Mouse (Mus musculus) cerebellum, adult 11-12 months (tissue): Measurements from ENCODE around the gene Fads3.

Experiments
- DNase-seq: peaks from one replicate; pipeline ENCODE4 v3.0.0; 2022

The Fads3 gene

DNA sequence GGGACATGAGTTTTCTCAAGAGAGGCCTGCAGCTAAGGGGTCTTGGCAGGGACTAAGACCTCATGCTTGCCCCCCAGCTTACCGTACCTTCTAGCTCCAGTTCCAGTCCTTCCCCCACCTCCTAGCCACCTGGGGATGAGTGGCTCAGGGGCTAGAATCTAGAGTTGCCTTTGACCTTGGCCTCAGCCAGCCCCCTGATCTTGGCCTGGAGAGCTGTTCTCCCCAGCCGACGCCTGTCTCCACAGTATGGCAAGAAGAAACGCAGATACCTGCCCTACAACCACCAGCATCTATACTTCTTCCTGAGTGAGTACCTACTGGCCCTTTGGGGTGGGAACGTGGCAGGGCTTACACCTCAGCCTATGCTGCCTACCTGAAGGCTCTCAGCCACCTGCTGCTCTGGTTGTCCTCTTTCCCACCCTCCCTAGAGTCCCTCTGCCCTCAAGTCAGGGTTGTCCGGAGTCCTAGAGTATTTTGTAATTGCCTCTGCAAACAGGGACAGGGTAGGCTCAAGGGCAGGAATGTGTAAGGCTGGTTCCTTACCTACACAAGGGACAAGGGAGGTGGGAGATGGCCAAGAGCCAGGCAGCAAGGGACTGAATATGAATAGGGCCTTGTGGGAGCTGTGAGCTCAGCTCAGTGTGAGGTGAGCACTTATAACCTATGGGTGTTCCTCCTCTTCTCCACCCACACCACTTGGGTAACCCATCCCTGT, 13.1 kb downstream of the Fads3 start:
- no peak for DNase-seq

DNA sequence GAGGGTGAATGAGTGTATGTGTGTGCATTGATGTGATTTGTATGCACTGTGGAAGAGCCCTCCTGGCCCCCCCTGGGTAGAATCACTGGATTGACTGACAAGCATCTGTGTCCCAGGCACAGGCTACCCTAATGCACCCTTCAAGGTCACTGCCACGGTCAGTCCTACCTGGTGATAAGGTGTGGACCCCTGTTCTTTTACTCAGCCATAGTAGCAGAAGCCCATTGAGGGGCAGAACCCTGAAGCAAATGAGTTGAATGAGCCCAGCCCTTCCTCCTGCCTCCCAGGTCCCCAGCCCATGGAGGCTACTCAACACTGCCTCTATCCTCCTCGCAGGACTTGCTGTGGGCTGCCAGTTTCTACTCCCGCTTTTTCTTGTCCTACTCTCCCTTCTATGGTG, 13.9 kb downstream of the Fads3 start:
- no peak for DNase-seq

DNA sequence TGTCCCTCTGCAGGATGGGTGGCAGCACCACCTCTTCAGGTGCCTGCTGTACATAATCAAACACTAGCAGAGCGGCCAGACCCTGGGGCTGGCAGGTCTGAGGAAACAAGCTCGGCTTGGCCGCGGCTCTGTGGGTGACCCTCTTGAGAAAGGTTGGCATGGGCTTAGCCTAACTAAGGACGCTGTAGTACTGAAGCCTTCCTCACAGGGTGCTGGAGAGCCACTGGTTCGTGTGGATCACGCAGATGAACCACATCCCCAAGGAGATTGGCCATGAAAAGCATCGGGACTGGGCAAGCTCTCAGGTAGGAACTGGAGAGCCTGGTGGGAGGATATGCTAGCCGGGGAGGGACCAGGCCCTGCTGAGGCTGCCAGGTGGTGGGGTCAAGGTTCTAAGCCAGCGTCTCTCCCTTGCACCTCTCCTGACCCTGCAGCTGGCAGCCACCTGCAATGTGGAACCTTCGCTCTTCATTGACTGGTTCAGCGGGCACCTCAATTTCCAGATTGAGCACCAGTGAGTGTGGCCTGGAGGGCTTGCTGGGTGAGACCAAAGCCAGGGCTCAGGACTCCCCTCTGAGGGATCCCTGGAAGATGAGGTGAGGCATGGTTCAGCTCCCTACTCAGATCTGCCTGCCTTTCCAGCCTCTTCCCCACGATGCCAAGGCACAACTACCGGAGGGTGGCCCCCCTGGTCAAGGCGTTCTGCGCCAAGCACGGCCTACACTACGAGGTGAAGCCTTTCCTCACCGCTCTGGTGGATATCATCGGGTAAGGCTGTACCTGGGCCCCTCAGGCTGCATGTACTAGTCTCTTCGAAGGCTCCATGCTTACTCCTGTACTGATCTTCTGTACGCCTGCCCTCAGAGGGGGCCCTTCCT, 14.7 kb downstream of the Fads3 start:
- no peak for DNase-seq

DNA sequence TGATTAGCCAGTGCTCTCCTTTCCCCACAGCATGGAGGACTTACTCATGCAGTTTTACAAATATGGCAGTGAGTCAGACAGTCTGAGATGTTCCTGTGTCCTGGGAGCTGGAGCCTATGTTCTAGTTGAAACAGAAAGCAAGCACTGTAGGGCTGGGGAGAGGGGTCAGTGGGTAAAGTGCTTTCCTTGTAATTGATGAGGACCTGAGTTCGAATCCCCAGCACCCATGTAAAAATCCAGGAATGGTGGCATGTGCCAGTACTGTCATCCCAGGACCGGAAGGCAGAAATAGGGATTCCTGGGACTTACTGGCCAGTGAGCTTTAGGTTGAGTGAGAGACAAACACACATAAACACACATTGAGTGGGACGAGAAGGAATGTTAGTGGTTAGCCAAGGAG, 15.3 kb downstream of the Fads3 start:
- DNase-seq: no peak

DNA sequence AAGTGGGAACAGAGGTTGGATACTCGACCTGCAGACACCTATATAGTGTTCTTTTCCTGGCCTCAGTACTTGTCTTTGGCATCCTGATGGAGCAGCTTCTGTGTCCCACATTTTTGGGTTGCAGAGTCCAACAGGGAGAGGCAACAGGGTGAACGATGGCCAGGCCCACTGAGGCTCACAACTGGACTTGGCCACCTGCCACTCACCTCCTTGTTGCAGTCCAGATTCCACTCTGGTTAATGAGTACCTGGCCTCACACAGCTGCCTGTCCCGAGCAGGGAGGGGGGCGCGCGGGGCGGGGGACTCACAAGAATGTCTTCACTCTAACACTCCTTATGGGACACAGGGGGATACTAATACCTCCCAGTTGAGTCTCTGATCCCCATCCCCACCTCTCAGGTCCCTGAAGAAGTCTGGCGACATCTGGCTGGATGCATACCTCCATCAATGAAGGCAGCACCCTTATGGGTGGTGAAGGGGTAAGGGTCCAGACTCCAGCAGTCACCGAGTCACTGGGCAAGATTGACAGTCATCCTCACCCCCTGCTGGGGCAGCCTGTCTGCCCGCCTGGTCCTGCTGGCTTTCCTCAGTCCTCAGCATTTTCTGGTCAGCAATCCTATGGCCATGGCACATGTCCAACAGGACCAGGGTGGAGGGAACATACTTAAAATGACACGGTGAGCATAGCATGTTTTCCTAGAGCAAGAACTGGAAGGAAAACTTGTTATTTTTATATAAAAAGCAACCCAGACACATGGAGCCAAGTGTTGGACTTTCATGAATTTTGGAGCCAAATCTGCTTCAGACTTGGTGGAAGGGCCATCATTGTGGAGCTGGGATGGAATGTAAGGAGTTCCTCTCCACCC, 16.4 kb downstream of the Fads3 start:
- DNase-seq: no peak

DNA sequence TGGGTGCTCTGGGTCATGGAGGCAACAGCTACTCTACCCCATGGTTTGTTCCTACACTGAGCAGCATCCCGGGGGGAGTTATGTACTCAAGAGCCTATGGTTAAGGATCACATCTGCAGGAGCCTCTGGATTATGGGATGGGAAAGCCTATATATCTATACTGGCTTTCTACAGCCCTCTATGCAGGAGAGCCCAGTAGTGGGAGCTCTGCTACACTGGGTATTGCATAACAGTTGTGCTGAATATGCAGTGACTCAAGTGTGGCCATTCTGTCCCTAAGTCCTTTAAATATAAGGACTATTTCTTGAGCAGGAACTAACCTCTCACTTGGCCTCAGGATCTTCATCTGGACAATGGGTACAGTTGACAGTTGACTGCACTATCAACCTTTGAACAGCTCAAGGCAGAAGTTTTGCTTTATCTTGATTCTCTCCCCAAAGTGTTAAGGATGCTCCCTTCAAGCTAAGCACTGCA, 17.0 kb downstream of the Fads3 start:
- no peak for DNase-seq

DNA sequence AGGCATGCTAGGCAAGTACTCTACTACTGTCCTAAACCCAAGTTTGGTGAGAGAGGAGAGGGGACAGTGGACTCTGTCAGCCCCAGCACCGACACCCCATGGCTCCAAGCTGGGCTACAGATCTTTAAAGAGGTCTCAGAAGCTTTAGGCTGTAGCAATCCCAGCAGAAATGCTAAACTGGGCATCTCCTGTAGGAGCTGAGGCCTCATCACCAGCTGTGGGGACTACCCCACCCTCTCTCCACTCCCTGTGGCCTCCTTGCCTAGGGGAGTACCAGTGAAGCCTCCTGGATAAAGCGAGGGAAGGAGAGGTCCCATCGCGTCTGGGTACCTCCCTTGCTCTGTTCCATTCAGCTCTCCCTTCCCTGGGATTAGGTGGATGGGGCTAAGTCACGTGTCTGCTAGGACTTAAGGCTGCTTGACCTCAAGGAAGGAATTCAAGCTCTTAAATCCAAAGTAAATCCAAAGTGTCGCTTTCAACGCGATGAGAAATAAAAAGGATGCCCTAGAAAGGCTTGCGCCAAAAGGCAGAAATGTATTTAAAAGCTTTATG, 17.6 kb downstream of the Fads3 start:
- DNase-seq: no peak

DNA sequence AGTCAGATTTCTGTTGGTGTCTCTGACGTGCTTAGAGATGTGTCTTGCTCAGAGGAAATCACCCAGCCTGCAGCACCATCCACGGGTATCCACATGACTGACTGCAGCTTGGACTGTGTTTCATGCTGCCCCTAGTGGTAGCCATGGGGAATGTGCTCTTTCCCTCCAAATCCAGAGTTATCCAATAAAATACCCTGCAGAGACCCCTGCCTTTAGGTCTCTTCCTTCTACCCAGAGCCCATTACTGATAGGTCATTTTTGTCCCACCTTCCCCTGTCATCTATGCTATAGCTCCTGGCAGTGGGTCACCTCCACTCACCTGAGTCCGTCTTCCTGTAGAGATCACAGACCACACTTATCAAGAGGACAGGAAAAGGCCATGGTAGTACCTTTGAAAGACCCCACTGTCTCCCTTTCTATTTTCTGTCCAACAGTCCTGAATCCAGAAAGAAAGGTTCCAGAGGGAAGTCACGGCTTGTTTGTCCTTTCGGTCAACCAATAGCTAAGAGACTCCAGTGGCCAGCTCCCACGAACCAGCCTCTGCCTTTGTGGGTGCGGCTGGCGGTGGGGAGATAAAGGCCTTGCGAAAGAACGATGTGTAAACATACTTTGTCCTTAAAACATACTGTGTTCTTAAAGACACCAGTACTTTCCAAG, 18.7 kb downstream of the Fads3 start:
- peak; percentile 46 for DNase-seq

DNA sequence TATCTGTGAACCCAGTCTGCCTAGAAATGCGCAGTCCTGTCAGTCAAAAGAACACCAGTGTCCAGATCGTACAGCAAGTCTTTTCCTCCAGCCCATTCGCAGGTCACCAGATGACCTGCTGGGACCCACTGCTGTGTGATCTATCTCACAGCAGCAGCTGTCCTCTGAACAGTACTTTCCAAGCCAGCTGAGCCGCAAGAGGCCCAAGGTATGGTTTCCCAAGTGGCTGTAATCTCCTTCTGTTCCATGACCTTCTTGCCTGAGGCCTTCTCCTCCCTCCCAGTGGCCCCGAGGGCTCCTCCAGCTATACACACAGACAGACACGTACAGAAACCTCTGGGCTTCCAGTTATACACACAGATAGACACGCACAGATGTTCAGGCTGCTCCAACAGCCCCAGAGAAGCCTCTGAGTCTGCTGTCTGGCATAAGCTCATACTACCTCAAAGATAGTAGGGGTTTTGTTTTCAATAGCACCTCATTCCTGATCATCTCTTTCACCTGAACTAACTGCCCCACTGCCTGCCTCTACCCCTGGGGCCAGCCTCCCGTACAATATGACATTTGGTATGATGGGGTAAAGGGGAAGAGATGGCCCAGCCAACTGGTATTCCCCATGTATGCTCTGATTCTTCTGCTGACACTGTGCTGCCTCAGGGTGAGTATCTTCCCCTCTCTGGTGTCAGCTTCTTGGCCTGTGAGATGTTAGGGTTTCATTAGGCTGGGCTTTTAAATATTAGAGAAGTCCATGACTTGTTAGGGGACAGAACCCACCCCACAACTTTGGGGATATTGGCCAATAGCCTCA, 19.6 kb downstream of the Fads3 start:
- no peak for DNase-seq

DNA sequence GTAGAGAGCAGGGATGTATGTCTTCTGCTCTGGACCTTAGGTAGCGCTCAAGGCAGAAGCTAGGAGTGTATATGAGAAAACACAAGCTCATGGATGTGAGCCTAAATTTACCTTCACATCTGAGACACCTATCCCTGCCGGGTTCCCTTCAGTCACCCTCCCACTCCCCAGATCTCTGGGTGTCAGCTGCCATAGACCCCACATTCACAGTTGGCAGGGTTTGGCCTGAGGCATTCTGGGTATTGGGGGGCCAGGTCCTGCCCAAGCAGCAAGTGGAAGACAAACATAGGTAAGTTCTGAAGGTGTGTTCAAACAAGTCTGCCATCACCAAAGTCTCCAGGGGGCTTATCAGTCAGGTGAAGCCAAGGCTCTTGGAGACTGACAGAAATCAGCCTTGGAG, 20.3 kb downstream of the Fads3 start:
- no peak for DNase-seq

DNA sequence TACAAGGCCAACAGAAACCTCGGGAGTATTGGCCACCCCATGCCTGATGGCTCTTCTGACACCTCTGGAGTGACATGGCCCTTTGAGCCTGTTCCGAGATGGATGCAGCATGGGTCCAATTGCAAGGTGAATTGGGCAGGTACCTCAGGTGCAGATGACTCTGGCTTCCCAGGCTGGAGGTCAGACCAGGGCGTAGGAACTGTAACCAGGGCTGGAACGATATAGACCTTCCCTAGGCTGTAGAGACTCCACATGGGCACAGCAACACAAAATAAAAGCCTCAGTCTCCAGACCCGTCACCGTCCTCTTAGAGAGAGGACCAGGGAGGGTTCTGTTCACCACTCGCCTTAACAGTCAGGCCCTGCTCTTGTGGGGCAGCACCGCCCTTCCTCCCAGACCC, 20.9 kb downstream of the Fads3 start:
- no peak for DNase-seq

DNA sequence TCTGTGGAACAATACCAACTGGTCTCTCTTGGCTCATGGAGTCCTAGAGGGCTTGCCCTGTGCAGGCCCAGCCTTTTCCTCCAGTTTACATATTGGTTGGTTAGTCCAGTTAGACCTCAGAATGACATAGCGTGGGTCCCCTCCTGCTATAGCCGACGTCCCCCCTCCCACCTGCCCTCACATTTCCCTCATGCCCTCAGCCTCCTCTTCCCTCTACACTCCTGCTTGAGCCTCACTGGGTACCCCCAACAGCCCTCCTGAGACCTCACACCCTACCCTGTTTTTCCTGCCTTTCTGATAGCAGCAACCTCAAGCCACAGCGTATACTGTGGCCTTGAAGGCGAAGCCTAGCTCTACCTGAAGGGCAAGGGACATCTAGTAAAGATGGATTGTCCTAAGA, 21.5 kb downstream of the Fads3 start:
- no peak for DNase-seq

DNA sequence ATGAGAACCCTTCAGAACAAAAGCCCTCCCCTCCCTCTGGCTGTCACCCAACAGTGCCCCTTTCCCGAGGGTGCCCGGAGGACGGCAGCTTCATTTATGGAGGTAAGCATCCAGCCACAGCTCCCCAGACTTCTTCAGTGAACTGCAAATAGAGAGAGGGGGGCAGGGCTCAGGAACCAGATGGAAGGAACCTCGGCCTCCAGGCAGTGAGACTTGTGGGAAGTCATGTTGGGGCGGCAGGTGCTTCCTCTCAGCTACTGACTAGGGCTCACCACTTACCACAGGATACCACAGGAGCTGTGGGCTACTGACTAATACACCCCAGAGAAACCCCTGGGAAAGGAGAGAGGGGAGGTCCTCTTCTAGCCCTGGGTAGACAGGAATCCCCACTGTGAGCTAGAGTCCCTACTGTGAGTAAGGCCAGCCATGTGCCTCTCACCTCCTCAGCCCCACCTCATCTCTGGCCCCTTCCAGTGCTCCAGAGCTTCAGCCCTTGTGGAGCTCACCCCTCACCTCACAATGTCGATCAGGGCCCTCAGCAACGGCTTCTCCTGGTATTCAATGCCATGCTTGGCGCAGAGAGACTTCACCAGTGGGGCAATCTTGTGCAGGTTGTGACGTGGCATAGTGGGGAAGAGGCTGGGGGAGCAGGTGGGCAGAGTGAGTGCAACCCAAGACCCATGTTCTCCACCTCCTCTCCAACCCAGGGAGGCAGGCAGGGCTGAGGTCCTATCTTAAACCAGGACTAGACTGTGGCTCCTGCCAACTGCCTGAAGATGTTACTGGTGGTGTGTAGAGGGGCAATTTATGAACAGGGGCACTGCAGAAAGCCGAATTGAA, 23.0 kb downstream of the Fads3 start:
- DNase-seq: no peak

DNA sequence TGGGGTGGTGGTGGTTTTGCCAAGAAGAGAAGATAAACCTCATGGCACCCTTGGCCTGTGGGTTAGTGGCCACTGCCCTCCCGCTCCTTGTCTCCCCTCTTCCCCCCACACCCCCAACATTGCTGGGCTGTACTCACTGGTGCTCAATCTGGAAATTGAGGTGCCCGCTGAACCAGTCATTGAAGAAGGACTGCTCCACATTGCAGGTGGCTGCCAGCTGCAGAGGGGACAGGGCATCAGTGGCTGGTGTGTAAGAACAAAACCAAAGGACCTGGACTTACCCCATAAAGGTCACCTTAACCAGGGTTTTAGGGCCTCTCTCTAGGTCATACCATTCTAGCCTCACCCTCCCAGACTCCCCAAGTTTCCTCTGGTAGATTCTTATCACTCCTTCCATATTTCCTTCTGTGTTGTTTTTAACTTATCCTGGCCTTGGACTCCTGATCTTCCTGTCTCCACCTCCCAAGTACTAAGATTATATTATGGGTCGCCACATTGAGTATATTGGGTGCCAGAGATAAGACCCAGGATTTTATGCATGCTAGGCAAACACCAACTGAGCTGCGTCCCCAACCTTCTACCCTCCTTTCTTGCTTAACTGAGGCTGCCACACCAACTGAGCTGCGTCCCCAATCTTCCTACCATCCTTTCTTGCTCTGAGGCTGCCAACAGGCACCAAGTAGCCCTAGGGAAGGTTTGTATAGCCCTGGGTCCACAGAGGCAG, 24.3 kb downstream of the Fads3 start:
- DNase-seq: no peak

DNA sequence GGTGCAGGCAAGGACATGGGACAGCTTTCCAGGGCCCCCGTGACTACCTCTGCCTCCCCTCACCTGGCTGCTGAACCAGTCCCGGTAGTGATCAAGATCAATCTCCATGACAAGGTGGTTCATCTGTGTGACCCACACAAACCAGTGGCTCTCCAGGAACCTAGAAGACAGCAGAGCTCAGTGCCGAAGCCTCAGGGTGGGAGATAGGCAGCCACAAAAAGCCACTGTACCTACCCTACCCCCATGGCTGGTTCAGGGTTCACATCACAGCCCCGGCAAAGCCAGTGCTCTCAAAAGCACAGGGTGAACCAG, 24.8 kb downstream of the Fads3 start:
- DNase-seq: no peak

DNA sequence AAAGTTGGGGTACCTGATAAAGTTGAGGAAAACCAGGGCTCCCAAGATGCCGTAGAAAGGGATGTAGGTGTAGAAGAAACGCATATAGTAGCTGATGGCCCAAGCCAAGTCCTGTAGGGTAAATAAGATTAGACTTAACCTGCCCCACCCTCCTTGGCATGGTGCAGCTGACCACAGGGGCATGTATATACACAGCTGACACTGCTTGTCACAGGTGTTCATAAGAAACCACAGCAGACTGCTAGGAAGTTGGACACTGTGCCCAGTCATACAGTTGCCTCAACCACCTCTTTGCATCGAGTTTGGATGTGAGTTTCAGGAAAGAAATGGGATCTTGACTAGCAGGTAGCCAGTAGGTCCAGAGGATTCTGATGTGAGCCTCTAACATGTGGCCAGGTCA, 25.1 kb downstream of the Fads3 start:
- no peak for DNase-seq

DNA sequence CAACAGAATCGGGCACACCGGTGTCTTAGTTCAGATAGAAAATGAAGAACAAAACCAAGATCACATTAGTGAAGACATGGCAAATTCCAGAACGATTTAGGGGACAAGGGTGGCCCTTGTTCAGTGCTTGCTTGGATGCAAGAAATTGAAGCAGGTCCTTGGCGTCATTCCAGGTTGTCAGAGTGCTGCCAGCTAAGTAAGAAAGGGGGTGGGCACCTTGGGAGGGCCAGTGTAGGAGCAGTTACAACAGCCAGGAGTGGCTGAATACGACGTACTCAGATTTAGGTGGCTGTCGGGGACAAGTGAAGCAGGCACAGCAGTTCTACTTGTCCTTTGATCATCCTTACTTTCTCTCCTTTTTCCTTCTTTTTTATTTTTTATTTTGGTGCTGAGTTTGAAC, 26.3 kb downstream of the Fads3 start:
- no peak for DNase-seq

DNA sequence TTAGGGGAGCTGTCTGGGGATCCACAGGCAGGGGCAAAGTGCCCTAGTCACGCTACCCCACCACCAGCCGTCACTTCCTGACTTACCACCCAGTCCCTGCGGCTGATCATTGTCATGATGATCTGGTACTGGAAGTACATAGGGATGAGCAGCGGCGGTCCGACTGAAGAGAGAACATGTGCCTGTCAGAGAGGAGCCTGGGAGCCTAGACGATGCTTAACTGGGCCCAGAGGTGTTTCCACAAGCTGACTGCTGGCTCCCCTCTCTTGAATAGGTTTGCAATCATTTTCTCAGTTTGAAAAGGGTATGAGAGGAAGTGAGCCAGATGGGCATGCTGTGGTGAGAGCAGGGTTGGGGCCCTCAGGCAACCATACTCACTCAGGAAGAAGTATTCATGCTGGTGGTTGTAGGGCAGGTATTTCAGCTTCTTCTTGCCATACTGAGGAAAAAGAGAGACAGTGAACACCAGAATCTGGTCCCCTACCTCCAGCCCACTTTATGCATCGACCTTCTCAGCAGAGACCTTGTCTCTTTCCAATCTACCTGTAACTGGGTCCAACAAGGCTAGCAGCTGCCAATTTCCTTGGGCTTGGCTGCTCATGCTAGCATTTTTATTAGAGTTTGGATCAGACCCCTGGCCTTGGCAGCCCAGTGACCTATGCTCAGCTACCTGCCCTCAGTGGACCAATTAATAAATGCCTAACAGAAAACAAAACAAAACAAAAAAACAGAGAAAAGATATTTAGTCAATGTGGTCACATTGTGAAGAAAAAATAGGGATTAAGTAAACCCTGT, 29.0 kb downstream of the Fads3 start:
- no peak for DNase-seq

DNA sequence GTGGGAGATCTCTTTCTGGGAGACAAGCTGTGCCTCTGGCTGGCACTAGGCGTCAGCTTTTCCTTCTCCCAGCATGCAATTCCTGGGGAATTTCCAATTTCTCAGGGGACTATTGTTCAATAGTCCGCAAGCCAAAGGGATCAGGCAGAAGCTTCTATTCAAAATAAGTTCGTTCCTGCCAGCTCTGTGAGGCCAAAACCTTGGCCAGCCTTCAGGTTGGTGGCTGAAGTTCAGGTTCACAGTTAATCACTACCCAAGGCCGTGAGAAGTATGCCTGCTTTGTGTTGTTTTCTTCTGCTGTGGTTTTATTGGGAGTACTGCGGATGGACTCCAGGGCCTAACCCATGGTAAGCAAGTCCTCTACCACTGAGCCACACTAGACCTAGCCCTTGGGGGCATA, 29.8 kb downstream of the Fads3 start:
- no peak for DNase-seq
